Mouse (Mus musculus): ENCODE data around the gene Plch1.

GRCm38 (mm10) chr3:63897177-63897576 is 2.1 kb downstream of the Plch1 start:
- no peak for TF ChIP-seq POLR2A (IDR thresholded peaks at IDR 0.05; ENCODE audit: insufficient read depth, low read depth, low read length)
- TF ChIP-seq CTCF (IDR thresholded peaks at IDR 0.05) = no peak

Data from heart, adult 2 months (tissue).